Mouse (Mus musculus): ENCODE data around the gene Col9a3. TPM values are rescaled to one million over a fixed set of nuclear protein-coding genes. Genes with fewer than 3 reads are reported as not detected.

The Col9a3 gene
- 25.1 and 28.6 TPM in 2 replicates for polyA plus RNA-seq (2014; fragmentation: Nextera tagmentation; extraction: Ambion mirVana)

DNA sequence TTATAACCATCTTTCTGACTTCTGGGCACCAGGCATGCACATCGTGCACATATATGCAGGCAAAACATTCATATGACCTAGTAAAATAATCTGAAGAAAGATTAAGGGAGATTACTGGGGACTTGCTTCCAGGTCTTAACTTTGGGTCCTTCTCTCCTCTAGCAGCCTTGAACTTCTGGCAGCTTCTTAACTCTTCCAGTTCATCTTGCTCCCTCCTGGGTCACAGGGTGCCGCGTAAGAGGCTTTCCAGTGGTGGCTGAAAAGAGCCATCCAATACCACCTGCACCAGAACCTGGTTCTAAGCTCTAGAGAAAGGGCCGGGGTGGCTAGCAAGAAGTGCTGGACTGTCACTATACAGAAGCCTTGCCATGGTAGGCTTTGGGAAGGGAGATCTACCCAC lies at the start of gene Col9a3:
Gene Col9a3 (plus strand): TSS at position 301 of the 400 bp plus-strand sequence.
- H3K36me3 ChIP-seq (ENCODE audit: control insufficient read depth, insufficient read depth, low read length) = peaks cover 34% of the 10 kb centered on the region
- H3K27ac ChIP-seq (ENCODE audit: low read depth, low read length) = peak within 1 kb of the TSS; percentile 18; the same call in 1 of the 2 replicates
- 51% methylated on average over 4 of the region's 4 CpGs for WGBS
- DNase-seq (ENCODE audit: low spot score) (no peak), ATAC-seq (no peak)
- peak within 1 kb of the TSS; percentile 66 for H3K9ac ChIP-seq (ENCODE audit: low read length)
- peaks cover 11% of the 10 kb centered on the region for H3K4me1 ChIP-seq (ENCODE audit: control insufficient read depth, insufficient read depth, low read length)
- peak within 1 kb of the TSS; percentile 62 for H3K4me2 ChIP-seq (ENCODE audit: low read length)
- H3K4me3 ChIP-seq (ENCODE audit: low read depth, low read length) = peak within 1 kb of the TSS; percentile 32
- H3K9me3 ChIP-seq (replicated peaks; ENCODE audit: control insufficient read depth, low read length) = no peaks in the 10 kb centered on the region
- peaks cover 8% of the 10 kb centered on the region; the same call in 1 of the 2 replicates for H3K27me3 ChIP-seq (replicated peaks; ENCODE audit: control insufficient read depth, insufficient read depth, low read length)

- Histone ChIP-seq H3K27ac (ENCODE audit: low read depth, low read length) (no peak overlapping the region), H3K4me2 (ENCODE audit: low read length) (no peak overlapping the region)
Measured at GRCm38 (mm10) chr2:180552340-180552739, 45.2 kb upstream of the Col9a3 start.

GRCm38 (mm10) chr2:180555219-180555618 lies 42.4 kb upstream of the Col9a3 start:
- DNase-seq (ENCODE audit: low spot score) = peak; percentile 57
- Histone ChIP-seq H3K4me3 (ENCODE audit: low read depth, low read length) (no peak overlapping the region), H3K4me1 (ENCODE audit: control insufficient read depth, insufficient read depth, low read length) (no peaks in the 10 kb centered on the region), H3K9ac (ENCODE audit: low read length) (no peak overlapping the region), H3K27ac (ENCODE audit: low read depth, low read length) (no peak overlapping the region), H3K4me2 (ENCODE audit: low read length) (no peak overlapping the region), H3K9me3 (replicated peaks; ENCODE audit: control insufficient read depth, low read length) (no peaks in the 10 kb centered on the region), H3K27me3 (replicated peaks; ENCODE audit: control insufficient read depth, insufficient read depth, low read length) (no peaks in the 10 kb centered on the region), H3K36me3 (ENCODE audit: control insufficient read depth, insufficient read depth, low read length) (no peaks in the 10 kb centered on the region)
- 43% methylated on average over 3 of the region's 3 CpGs for WGBS
- ATAC-seq = no peak

More at GRCm38 (mm10) chr2:180552340-180552739, 45.2 kb upstream of the Col9a3 start:
- Histone ChIP-seq H3K36me3 (ENCODE audit: control insufficient read depth, insufficient read depth, low read length) (no peaks in the 10 kb centered on the region), H3K27me3 (replicated peaks; ENCODE audit: control insufficient read depth, insufficient read depth, low read length) (no peaks in the 10 kb centered on the region), H3K4me1 (ENCODE audit: control insufficient read depth, insufficient read depth, low read length) (peaks cover 8% of the 10 kb centered on the region), H3K4me3 (ENCODE audit: low read depth, low read length) (no peak overlapping the region), H3K9ac (ENCODE audit: low read length) (no peak overlapping the region), H3K9me3 (replicated peaks; ENCODE audit: control insufficient read depth, low read length) (no peaks in the 10 kb centered on the region)
- 64% methylated on average over 3 of the region's 3 CpGs for WGBS
- DNase-seq (ENCODE audit: low spot score) (peak; percentile 25), ATAC-seq (no peak)

GRCm38 (mm10) chr2:180556470-180556869 lies 41.1 kb upstream of the Col9a3 start:
- 86% methylated on average over 3 of the region's 3 CpGs for WGBS
- no peak for ATAC-seq

DNA sequence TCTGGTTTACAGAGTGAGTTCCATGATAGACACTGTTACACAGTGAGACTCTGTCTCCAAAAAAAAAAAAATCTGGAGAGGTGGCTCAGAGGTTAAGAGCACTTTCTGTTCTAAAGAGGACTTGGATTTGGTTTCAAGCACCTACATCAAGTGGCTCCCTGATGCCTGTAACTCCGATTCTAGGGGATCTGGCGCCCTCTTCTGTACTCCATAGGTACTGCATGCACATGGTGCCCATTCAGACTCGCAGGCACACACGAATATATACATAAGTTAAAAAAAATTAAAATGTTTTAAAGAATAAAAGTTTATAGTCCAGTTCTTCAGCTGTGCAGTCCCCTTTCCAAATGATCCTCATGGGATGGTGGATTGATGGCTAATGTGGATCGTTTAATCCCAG lies 37.3 kb upstream of the Col9a3 start:
- Histone ChIP-seq H3K4me2 (ENCODE audit: low read length) (no peak overlapping the region), H3K9ac (ENCODE audit: low read length) (no peak overlapping the region), H3K36me3 (ENCODE audit: control insufficient read depth, insufficient read depth, low read length) (no peaks in the 10 kb centered on the region), H3K4me1 (ENCODE audit: control insufficient read depth, insufficient read depth, low read length) (no peaks in the 10 kb centered on the region), H3K27ac (ENCODE audit: low read depth, low read length) (no peak overlapping the region), H3K27me3 (replicated peaks; ENCODE audit: control insufficient read depth, insufficient read depth, low read length) (no peaks in the 10 kb centered on the region), H3K4me3 (ENCODE audit: low read depth, low read length) (no peak overlapping the region), H3K9me3 (replicated peaks; ENCODE audit: control insufficient read depth, low read length) (no peaks in the 10 kb centered on the region)
- ATAC-seq (no peak), DNase-seq (ENCODE audit: low spot score) (no peak)
- 51% methylated on average over 5 of the region's 5 CpGs for WGBS

More at GRCm38 (mm10) chr2:180556470-180556869, 41.1 kb upstream of the Col9a3 start:
- H3K36me3 ChIP-seq (ENCODE audit: control insufficient read depth, insufficient read depth, low read length) = no peaks in the 10 kb centered on the region
- H3K4me1 ChIP-seq (ENCODE audit: control insufficient read depth, insufficient read depth, low read length) = no peaks in the 10 kb centered on the region
- H3K27ac ChIP-seq (ENCODE audit: low read depth, low read length) = no peak overlapping the region
- DNase-seq (ENCODE audit: low spot score) = no peak
- H3K4me2 ChIP-seq (ENCODE audit: low read length) = no peak overlapping the region
- no peaks in the 10 kb centered on the region for H3K27me3 ChIP-seq (replicated peaks; ENCODE audit: control insufficient read depth, insufficient read depth, low read length)
- H3K9me3 ChIP-seq (replicated peaks; ENCODE audit: control insufficient read depth, low read length) = no peaks in the 10 kb centered on the region
- no peak overlapping the region for H3K4me3 ChIP-seq (ENCODE audit: low read depth, low read length)
- H3K9ac ChIP-seq (ENCODE audit: low read length) = no peak overlapping the region

DNA sequence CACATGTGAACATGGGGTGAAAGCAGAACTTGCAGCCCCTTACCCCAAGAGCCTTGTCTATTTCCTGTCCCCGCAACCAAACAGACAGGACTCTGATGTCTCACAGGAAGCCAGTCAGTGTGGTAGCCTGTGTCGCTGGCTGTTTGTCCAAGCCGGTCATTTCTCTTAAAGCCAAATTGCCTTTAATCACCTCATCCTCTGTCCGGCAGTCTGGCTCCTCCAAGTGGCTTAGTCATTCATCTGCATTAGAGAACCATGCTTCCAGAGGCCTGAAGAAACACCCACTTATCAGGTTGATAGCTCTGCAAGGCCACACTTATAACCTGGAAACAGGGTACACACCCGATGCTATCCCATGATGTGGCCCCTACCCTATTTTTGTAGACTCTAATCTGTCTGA lies 35.4 kb upstream of the Col9a3 start:
- H3K27me3 ChIP-seq (replicated peaks; ENCODE audit: control insufficient read depth, insufficient read depth, low read length) = no peaks in the 10 kb centered on the region
- no peaks in the 10 kb centered on the region for H3K36me3 ChIP-seq (ENCODE audit: control insufficient read depth, insufficient read depth, low read length)
- DNase-seq (ENCODE audit: low spot score) (no peak), ATAC-seq (no peak)
- H3K9me3 ChIP-seq (replicated peaks; ENCODE audit: control insufficient read depth, low read length) = no peaks in the 10 kb centered on the region
- no peak overlapping the region for H3K4me2 ChIP-seq (ENCODE audit: low read length)
- H3K27ac ChIP-seq (ENCODE audit: low read depth, low read length) = no peak overlapping the region
- whole genome bisulfite sequencing = 76% methylated on average over 5 of the region's 5 CpGs
- H3K4me1 ChIP-seq (ENCODE audit: control insufficient read depth, insufficient read depth, low read length) = no peaks in the 10 kb centered on the region
- no peak overlapping the region for H3K4me3 ChIP-seq (ENCODE audit: low read depth, low read length)
- no peak overlapping the region for H3K9ac ChIP-seq (ENCODE audit: low read length)

GRCm38 (mm10) chr2:180563296-180563695 lies 34.3 kb upstream of the Col9a3 start:
- Histone ChIP-seq H3K9ac (ENCODE audit: low read length) (no peak overlapping the region), H3K27me3 (replicated peaks; ENCODE audit: control insufficient read depth, insufficient read depth, low read length) (no peaks in the 10 kb centered on the region), H3K4me1 (ENCODE audit: control insufficient read depth, insufficient read depth, low read length) (no peaks in the 10 kb centered on the region), H3K4me3 (ENCODE audit: low read depth, low read length) (no peak overlapping the region), H3K27ac (ENCODE audit: low read depth, low read length) (no peak overlapping the region), H3K4me2 (ENCODE audit: low read length) (no peak overlapping the region), H3K36me3 (ENCODE audit: control insufficient read depth, insufficient read depth, low read length) (no peaks in the 10 kb centered on the region), H3K9me3 (replicated peaks; ENCODE audit: control insufficient read depth, low read length) (no peaks in the 10 kb centered on the region)
- no peak for DNase-seq (ENCODE audit: low spot score)
- WGBS = 58% methylated on average over 6 of the region's 6 CpGs
- ATAC-seq = no peak

- Histone ChIP-seq H3K9me3 (replicated peaks; ENCODE audit: control insufficient read depth, low read length) (no peaks in the 10 kb centered on the region), H3K27ac (ENCODE audit: low read depth, low read length) (no peak overlapping the region), H3K27me3 (replicated peaks; ENCODE audit: control insufficient read depth, insufficient read depth, low read length) (no peaks in the 10 kb centered on the region), H3K9ac (ENCODE audit: low read length) (no peak overlapping the region), H3K4me3 (ENCODE audit: low read depth, low read length) (no peak overlapping the region), H3K36me3 (ENCODE audit: control insufficient read depth, insufficient read depth, low read length) (no peaks in the 10 kb centered on the region), H3K4me2 (ENCODE audit: low read length) (no peak overlapping the region), H3K4me1 (ENCODE audit: control insufficient read depth, insufficient read depth, low read length) (peaks cover 1% of the 10 kb centered on the region; the same call in 1 of the 2 replicates)
- ATAC-seq (peak; percentile 40; the same call in 1 of the 2 replicates), DNase-seq (ENCODE audit: low spot score) (peak; percentile 35)
- 34% methylated on average over 5 of the region's 5 CpGs for WGBS
Measured at GRCm38 (mm10) chr2:180563841-180564240, 33.7 kb upstream of the Col9a3 start.

DNA sequence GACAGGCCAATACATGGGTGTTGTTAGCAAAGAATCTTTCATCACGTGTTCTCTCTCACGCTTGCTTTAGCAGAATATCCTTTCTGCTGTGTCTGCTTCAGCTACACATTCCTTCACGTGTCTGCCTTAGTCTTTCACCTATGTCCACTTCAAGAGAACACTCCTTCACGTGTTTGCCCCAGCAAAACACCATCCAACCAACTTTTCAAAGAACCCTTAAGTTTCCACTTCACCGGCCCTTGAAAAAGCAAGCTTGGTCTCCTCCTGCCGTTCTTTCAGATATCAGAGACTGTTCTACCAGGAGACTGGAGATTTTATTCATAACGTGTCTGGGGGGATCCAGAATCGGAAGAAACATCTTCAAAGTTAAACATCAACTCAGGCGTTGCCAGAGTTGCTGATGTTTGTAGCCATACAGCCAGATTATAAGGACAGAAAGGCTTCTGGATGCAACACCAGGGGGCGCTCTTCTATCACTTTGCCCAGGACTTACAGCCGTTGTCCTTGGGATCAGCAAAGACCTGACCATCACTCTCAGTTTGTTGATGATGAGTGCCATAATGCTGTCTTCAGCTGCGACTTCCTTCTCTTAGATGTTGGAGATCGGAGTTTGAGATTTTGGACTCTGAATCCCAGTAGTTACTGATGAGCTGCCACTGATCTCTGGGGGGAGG lies 31.2 kb upstream of the Col9a3 start:
- Histone ChIP-seq H3K36me3 (ENCODE audit: control insufficient read depth, insufficient read depth, low read length) (no peaks in the 10 kb centered on the region), H3K27me3 (replicated peaks; ENCODE audit: control insufficient read depth, insufficient read depth, low read length) (no peaks in the 10 kb centered on the region), H3K4me3 (ENCODE audit: low read depth, low read length) (no peak overlapping the region), H3K9ac (ENCODE audit: low read length) (no peak overlapping the region), H3K9me3 (replicated peaks; ENCODE audit: control insufficient read depth, low read length) (no peaks in the 10 kb centered on the region), H3K4me1 (ENCODE audit: control insufficient read depth, insufficient read depth, low read length) (peaks cover 8% of the 10 kb centered on the region; the same call in 1 of the 2 replicates), H3K27ac (ENCODE audit: low read depth, low read length) (no peak overlapping the region), H3K4me2 (ENCODE audit: low read length) (no peak overlapping the region)
- 34% methylated on average over 13 of the region's 13 CpGs for WGBS
- DNase-seq (ENCODE audit: low spot score) (peak; percentile 60), ATAC-seq (no peak)
